Mouse (Mus musculus) forebrain, embryonic 16.5 days (tissue): ENCODE data around the gene Sec11a. TPM values are rescaled to one million over a fixed set of nuclear protein-coding genes. Genes with fewer than 3 reads are reported as not detected.
A peak's percentile ranks its signal among the peaks of the same experiment; 100 is the strongest.

Experiments used
- ATAC-seq: fragments of 200-750 bp; cut with Nextera tagmentation; 2 replicates; pipeline ENCODE4 v1.8.0; 2017; ENCODE audit warnings: mild to moderate bottlenecking, moderate library complexity
- H3K27ac ChIP-seq: fragments of 300-500 bp; sonication (generic); 2 replicates; pipeline ENCODE4 v1.5.1; 2014; ENCODE audit warnings: low read length, control low read depth
- H3K27me3 ChIP-seq: fragments of 300-500 bp; sonication (generic); replicated peaks from 2 replicates; pipeline ENCODE4 v1.6.1; 2014; ENCODE audit warnings: low read length; ENCODE audit not compliant: control insufficient read depth, insufficient read depth
- H3K36me3 ChIP-seq: fragments of 300-500 bp; sonication (generic); 2 replicates; pipeline ENCODE4 v1.6.1; 2014; ENCODE audit not compliant: control insufficient read depth, insufficient read depth
- H3K4me1 ChIP-seq: fragments of 300-500 bp; sonication (generic); replicated peaks from 2 replicates; pipeline ENCODE4 v1.6.1; 2014; ENCODE audit warnings: low read length; ENCODE audit not compliant: control insufficient read depth, insufficient read depth
- H3K4me2 ChIP-seq: fragments of 300-500 bp; sonication (generic); 2 replicates; pipeline ENCODE4 v1.6.1; 2014; ENCODE audit warnings: mild to moderate bottlenecking, low read length, control low read depth
- H3K4me3 ChIP-seq: fragments of 300-500 bp; sonication (generic); replicated peaks from 2 replicates; pipeline ENCODE4 v1.5.1; 2014; ENCODE audit warnings: mild to moderate bottlenecking, low read length, control low read depth
- H3K9ac ChIP-seq: fragments of 300-500 bp; sonication (generic); replicated peaks from 2 replicates; pipeline ENCODE4 v1.6.1; 2014; ENCODE audit warnings: low read depth, low read length, control low read depth
- H3K9me3 ChIP-seq: fragments of 300-500 bp; sonication (generic); 2 replicates; pipeline ENCODE4 v1.6.1; 2016; ENCODE audit warnings: low read length; ENCODE audit not compliant: control insufficient read depth
- WGBS: fragments of 180-500 bp; shearing (Covaris S2); extraction: QIAGEN DNeasy Blood & Tissue Kit; methylation state at CpG from one replicate; pipeline ENCODE4 v1.1.7; 2014; 5-methylcytosine and 5-hydroxymethylcytosine counted together
- polyA plus RNA-seq: library from polyadenylated mRNA; unstranded; fragments of >200 nt; fragmentation: Nextera tagmentation; extraction: Ambion mirVana; gene quantifications from 2 replicates; pipeline ENCODE4 v1.2.1, GENCODE M21; 2015

Sec11a gene
- polyA plus RNA-seq, 1 experiment from 2014 or later = 146 TPM

GRCm38 (mm10) chr7:80868686-80869085 lies 78.9 kb downstream of the Sec11a start:
- H3K4me3 ChIP-seq = no peak overlapping the region
- H3K36me3 ChIP-seq = peaks cover 28% of the 10 kb centered on the region
- H3K4me1 ChIP-seq = peaks cover 13% of the 10 kb centered on the region
- no peak overlapping the region for H3K27ac ChIP-seq
- no peaks in the 10 kb centered on the region for H3K27me3 ChIP-seq
- no peak overlapping the region for H3K4me2 ChIP-seq
- WGBS = 100% methylated on average over 2 of the region's 2 CpGs
- ATAC-seq = no peak
- H3K9me3 ChIP-seq = no peaks in the 10 kb centered on the region
- H3K9ac ChIP-seq = no peak overlapping the region

DNA sequence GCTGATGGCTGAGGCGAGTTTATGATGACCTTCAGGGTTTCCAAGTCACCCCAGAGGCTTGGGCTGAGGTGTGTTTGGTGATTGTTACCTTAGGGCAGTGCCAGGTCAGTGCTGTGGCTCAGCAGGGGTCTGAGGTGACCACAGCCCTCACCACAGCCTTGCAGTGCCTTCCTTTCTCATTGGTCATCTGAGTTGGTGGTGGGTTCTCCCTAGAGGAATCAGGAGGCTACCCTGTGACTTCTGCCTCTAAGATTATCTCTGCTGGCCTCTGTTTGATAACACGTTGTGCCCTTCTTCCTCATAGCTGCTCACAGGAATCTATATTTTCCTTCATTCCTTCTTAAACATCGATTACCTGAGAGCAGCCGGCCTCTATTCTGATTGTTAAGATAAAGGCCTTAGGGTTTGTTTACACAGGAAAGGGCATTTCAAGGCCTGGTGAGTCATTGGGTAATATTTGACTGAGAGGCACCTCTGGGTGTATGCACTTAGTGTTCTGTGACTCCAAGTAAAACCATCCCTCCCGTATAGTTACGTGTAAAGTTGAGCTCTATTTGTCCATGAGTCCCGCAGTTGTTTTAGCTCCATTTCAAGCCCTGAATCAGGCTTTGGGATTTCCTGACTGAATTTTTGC lies 80.9 kb downstream of the Sec11a start:
- 91% methylated on average over 7 of the region's 7 CpGs for WGBS
- no peak for ATAC-seq
- Histone ChIP-seq H3K27me3 (no peaks in the 10 kb centered on the region), H3K4me3 (no peak overlapping the region), H3K4me2 (no peak overlapping the region), H3K4me1 (peaks cover 32% of the 10 kb centered on the region), H3K9me3 (no peaks in the 10 kb centered on the region), H3K27ac (no peak overlapping the region), H3K9ac (no peak overlapping the region), H3K36me3 (peaks cover 24% of the 10 kb centered on the region)

DNA sequence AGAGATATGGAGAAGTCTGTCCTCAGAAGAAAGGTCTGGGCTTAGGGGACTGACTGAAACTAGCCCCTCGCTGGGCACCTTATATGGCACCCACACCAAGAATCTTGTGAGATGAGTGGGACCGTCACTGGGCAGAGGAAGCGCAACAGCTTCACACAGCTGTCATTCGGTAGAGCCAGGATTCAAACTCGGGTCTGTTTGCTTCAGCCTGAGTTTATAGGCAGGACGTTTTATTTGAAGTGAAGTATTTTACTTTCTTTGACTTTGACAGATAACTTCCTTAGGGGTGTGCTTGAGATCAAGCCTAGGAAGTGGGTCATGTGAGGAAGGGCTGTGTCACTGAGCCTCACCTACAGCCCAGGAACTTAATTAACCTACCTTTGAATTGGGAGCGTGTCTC lies 82.1 kb downstream of the Sec11a start:
- H3K36me3 ChIP-seq = peaks cover 24% of the 10 kb centered on the region
- H3K27ac ChIP-seq = no peak overlapping the region
- no peak overlapping the region for H3K4me3 ChIP-seq
- no peak for ATAC-seq
- no peaks in the 10 kb centered on the region for H3K27me3 ChIP-seq
- H3K9me3 ChIP-seq = no peaks in the 10 kb centered on the region
- no peak overlapping the region for H3K4me2 ChIP-seq
- no peak overlapping the region for H3K9ac ChIP-seq
- peaks cover 34% of the 10 kb centered on the region for H3K4me1 ChIP-seq
- 91% methylated on average over 7 of the region's 7 CpGs for WGBS

- peaks cover 20% of the 10 kb centered on the region for H3K36me3 ChIP-seq
- H3K4me3 ChIP-seq = no peak overlapping the region
- H3K4me1 ChIP-seq = peaks cover 36% of the 10 kb centered on the region
- H3K9ac ChIP-seq = no peak overlapping the region
- H3K27ac ChIP-seq = no peak overlapping the region
- WGBS = 92% methylated on average over 8 of the region's 8 CpGs
- H3K27me3 ChIP-seq = no peaks in the 10 kb centered on the region
- no peaks in the 10 kb centered on the region for H3K9me3 ChIP-seq
- no peak for ATAC-seq
- no peak overlapping the region for H3K4me2 ChIP-seq
These were observed 82.7 kb downstream of the Sec11a start for GRCm38 (mm10) chr7:80864831-80865230.

DNA sequence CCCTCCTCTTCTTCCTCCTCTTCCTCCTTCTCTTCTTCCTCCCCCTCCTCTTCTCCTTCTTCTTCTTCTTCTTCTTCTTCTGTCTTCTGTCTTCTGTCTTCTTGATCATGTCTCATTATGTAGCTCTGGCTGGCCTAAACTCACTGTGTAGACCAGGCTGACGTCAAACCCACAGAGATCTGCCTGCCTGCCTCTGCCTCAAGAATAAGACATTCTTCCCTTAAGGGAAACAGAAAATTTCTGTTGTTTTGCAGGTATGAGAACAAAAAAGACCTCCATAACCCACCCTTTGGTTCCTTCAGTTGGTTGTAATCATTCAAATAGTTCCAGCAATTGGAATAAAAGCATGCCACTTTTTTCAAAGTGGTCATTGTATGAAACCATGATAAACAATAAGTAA lies 83.4 kb downstream of the Sec11a start:
- H3K27ac ChIP-seq = no peak overlapping the region

DNA sequence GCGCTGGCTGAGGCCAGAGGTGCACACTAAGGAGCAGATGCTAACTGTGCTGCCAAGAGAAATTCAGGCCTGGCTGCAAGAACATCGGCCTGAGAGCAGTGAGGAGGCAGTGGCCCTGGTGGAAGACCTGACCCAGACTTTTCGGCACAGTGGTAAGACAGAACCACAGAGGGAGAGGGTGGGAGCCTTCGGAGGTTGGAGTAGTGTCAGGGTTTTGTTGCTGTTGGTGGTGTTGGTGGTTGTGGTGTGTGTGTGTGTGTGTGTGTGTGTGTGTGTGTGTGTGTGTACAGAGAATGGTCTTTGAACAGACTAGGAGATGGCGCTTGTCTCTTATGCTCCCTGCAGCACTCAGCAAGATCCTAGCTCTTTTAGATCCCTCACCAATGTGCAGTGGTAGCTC lies 84.1 kb downstream of the Sec11a start:
- Histone ChIP-seq H3K4me2 (peak overlapping the region; percentile 10), H3K36me3 (peaks cover 16% of the 10 kb centered on the region), H3K9ac (no peak overlapping the region), H3K4me3 (no peak overlapping the region), H3K9me3 (no peaks in the 10 kb centered on the region), H3K27ac (no peak overlapping the region), H3K4me1 (peaks cover 36% of the 10 kb centered on the region), H3K27me3 (no peaks in the 10 kb centered on the region)
- WGBS = 87% methylated on average over 5 of the region's 5 CpGs
- no peak for ATAC-seq

More for the DNA sequence above, 83.4 kb downstream of the Sec11a start:
- Histone ChIP-seq H3K4me2 (peak overlapping the region; percentile 10; the same call in 1 of the 2 replicates), H3K9ac (no peak overlapping the region), H3K4me1 (peaks cover 36% of the 10 kb centered on the region), H3K27me3 (no peaks in the 10 kb centered on the region), H3K9me3 (no peaks in the 10 kb centered on the region), H3K4me3 (no peak overlapping the region), H3K36me3 (peaks cover 19% of the 10 kb centered on the region)
- no peak for ATAC-seq
- 89% methylated on average over 1 of the region's 1 CpGs for WGBS

DNA sequence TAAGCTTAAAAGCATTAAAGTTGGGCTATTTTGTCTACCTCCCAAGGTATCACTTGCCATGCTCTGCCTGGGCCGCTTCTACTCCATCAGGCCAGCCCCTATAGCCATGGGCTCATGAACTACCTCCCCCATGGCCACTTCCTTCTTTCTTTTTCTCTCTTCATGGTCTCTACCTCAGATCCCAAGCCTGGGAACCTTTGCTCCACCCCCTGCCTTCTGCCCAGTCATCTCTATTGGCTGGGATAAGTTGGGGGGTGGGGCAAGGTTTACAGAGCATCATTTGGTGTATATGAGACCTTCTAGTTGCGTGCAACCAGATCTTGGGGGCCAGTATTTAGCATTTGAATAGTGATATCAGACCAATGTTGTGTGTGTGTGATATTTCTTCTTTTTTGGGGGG lies 85.1 kb downstream of the Sec11a start:
- ATAC-seq = no peak
- H3K9me3 ChIP-seq = no peaks in the 10 kb centered on the region
- no peak overlapping the region for H3K4me3 ChIP-seq
- peaks cover 7% of the 10 kb centered on the region; the same call in 1 of the 2 replicates for H3K36me3 ChIP-seq
- no peak overlapping the region for H3K9ac ChIP-seq
- H3K27ac ChIP-seq = no peak overlapping the region
- WGBS = 83% methylated on average over 2 of the region's 2 CpGs
- H3K4me2 ChIP-seq = peak overlapping the region; percentile 87
- H3K27me3 ChIP-seq = no peaks in the 10 kb centered on the region
- peaks cover 36% of the 10 kb centered on the region for H3K4me1 ChIP-seq

DNA sequence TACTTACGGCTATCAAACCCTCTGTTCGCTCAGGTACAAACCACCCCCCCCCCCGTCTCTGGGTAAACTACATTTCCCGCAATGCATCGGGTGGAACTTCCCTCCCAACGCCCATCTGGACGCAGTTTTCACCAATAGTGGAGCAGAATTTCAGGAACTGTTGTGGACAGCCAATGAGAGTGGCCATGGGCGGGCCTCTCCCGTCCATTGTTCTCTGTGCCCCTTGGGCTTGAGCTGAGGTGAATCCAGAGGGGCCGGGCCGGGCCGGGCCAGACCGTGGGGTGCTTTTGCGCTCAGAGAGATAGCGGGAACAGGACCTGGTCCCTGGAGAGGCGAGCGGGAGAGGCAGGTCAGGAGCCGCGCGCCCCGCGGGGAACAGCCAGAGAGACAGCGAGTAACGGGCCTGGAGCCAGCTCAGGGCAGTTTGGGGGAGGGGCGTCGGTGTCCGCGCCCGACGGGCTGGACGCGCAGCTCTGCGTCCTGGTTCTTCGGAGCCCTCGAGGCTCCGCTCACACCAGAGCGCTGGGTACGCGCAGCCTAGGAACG lies 86.8 kb downstream of the Sec11a start, which contains the start of gene Zscan2:
Gene Zscan2, plus strand, starts transcription at position 192 of the 546 bp plus-strand sequence.
- Histone ChIP-seq H3K4me3 (peak within 1 kb of the TSS; percentile 60), H3K4me1 (peaks cover 36% of the 10 kb centered on the region), H3K36me3 (peaks cover 4% of the 10 kb centered on the region; the same call in 1 of the 2 replicates), H3K9ac (peak within 1 kb of the TSS; percentile 92), H3K27me3 (no peaks in the 10 kb centered on the region), H3K4me2 (peak within 1 kb of the TSS; percentile 87), H3K9me3 (no peaks in the 10 kb centered on the region), H3K27ac (peak within 1 kb of the TSS; percentile 81)
- under 1% methylated on average over 40 of the region's 40 CpGs for WGBS
- peak; percentile 99 for ATAC-seq

- no peaks in the 10 kb centered on the region for H3K9me3 ChIP-seq
- H3K4me2 ChIP-seq = peak overlapping the region; percentile 73
- under 1% methylated on average over 13 of the region's 13 CpGs for WGBS
- 0 out of 2 replicates have a peak, but pooled peaks cover 2% of the 10 kb centered on the region for H3K36me3 ChIP-seq
- H3K27me3 ChIP-seq = no peaks in the 10 kb centered on the region
- H3K4me1 ChIP-seq = peaks cover 36% of the 10 kb centered on the region
- ATAC-seq = peak; percentile 71
- peak overlapping the region; percentile 67 for H3K9ac ChIP-seq
- peak overlapping the region; percentile 25; the same call in 1 of the 2 replicates for H3K27ac ChIP-seq
- H3K4me3 ChIP-seq = peak overlapping the region; percentile 60
These were observed 87.4 kb downstream of the Sec11a start for GRCm38 (mm10) chr7:80860227-80860626.
